Mouse (Mus musculus): ENCODE measurements around the gene Ctxn1. TPM values are rescaled to one million over a fixed set of nuclear protein-coding genes. Genes with fewer than 3 reads are reported as not detected.

Ctxn1 gene
- total and polyA plus RNA-seq, 3 experiments, result 0.68 to 3.2 (median 1.3) TPM

DNA sequence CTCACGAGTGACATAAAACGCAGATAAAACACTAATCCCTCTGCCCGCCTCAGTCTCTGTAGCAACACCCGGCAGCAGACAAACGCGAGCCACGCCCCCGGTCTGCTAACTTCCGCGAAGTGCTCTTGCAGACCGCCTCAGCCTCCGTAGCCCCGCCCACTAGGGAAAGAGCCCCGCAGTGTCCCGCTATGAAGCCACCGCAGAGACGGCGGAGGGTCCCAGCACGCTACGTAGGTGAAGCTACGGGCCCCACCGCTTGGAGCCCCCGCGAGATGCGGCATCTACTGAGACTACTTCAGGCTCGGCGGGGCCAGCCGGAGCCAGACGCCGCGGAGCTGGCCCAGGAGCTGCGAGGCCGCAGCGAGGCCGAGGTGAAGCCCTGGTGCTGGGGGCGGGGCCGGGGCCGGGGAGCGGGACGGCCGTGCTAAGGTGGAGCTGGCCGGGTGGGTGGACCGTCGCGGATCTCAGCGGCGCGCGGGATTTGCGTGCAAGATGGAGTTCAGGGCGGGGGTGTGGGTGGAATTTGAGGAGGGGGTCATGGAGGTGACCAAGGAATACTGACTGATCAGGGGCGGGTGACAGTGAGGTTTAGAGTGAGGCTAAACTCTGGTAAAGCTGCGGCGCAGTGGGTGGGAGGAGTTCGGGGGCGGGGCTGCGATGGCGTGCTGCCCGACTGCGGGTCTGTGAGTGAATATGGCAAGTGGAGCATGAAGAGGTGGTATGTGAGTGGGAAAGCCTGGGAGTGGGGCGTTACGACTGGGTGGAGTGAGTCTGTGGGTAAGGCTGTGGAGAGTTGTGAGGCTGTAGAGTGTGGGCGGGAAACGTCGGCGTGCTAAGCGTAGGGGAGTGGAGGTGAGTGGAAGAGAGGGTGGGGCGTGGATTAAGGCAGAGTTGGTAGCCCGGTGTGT, 5.9 kb downstream of the Ctxn1 start, which contains the start of gene Snapc2 (continued):
- no peak for TF ChIP-seq E2F4 (IDR thresholded peaks at IDR 0.05; ENCODE audit: insufficient replicate concordance, low read depth, low read length)
- TF ChIP-seq MYC (IDR thresholded peaks at IDR 0.05; ENCODE audit: low read depth, low read length), result no peak
- TF ChIP-seq POLR2AphosphoS2 (IDR thresholded peaks at IDR 0.05; ENCODE audit: low read depth, low read length), result peak; percentile 85; the same call in 1 of the 2 replicates
- peak; percentile 43; the same call in 1 of the 2 replicates for TF ChIP-seq CHD2 (IDR thresholded peaks at IDR 0.05; ENCODE audit: low read length)
- no peak; the same call in 1 of the 2 replicates for TF ChIP-seq ZMIZ1 (IDR thresholded peaks at IDR 0.05; ENCODE audit: low read depth, low read length)
- TF ChIP-seq UBTF (IDR thresholded peaks at IDR 0.05; ENCODE audit: low read depth, low read length), result 0 out of 2 replicates have a peak, but pooled peaks have one; percentile 59
- peak; percentile 57 for TF ChIP-seq IRF4 (IDR thresholded peaks at IDR 0.05; ENCODE audit: low read depth, low read length)
- 0 out of 2 replicates have a peak, but pooled peaks have one; percentile 14 for TF ChIP-seq RCOR1 (conservative IDR thresholded peaks at IDR 0.05; ENCODE audit: low read depth, low read length)
- no peak for TF ChIP-seq JUND (conservative IDR thresholded peaks at IDR 0.05; ENCODE audit: low read depth, low read length)

DNA sequence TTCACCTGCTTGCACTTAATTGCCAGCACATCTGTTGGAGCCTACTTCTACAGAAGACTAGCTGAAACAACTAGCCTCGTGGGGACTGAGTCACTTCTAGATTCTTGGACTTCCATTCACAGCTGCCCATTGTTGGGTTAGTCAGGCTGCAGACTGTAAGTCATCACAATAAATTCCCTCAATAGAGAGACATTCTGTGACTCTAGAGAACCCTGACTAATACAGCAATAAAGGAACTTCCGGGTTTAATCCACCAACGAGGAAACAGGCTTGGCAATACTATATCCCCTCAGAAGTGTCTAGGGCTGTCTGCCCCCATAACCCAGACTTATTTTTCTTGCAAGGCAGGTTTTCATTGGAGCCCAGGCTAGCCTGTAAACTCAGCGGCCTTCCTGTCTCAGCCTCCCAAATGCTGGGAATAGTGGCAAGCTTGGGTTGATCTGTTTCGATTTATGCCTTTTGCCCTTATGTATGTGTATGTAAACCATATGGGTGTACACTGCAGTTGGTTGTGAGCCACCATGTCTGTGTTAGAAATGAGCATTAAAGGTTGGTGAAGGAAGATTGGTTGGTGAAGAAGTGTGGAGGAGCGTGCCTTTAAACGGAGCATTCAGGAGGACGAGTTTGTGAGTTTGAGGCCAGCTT, 6.8 kb downstream of the Ctxn1 start:
- no peak overlapping the region for H3K27ac ChIP-seq (ENCODE audit: insufficient read depth, low read depth)
- H3K4me2 ChIP-seq (ENCODE audit: insufficient read depth, low read depth, poor library complexity, severe bottlenecking), result peak overlapping the region; percentile 71
- H3K36me3 ChIP-seq (replicated peaks in 1 of 2; ENCODE audit: control insufficient read depth in 1 of 2, insufficient read depth in 1 of 2, low read length in 1 of 2), result peaks cover 40 to 71% of the 10 kb centered on the region in 2 experiments
- DNase-seq (ENCODE audit: extremely low read depth), result no peak
- peak overlapping the region; percentile 39 to 68 (median 64) for H3K4me3 ChIP-seq (replicated peaks in 1 of 3; ENCODE audit: low read depth in 2 of 3, low read length in 2 of 3, poor library complexity in 1 of 3)
- no peaks in the 10 kb centered on the region for H3K27me3 ChIP-seq (replicated peaks)
- H3K79me2 ChIP-seq (replicated peaks; ENCODE audit: control insufficient read depth, extremely low read depth, insufficient read depth, poor library complexity, severe bottlenecking), result no peaks in the 10 kb centered on the region
- dilution Hi-C loops (cut with MboI; ENCODE audit: extremely low pct_ligation_motif_present, extremely low pct_unique_long_range_greater_than_20kb, low sequenced_read_pairs), result no loop called here
- in situ Hi-C loops (cut with MboI; ENCODE audit: low pct_ligation_motif_present, low pct_unique_long_range_greater_than_20kb, low sequenced_read_pairs), result loop anchor here (10.0 kb wide), 1 partner anchor 63 kb away; no protein-coding TSS in a partner anchor
- H3K9ac ChIP-seq (ENCODE audit: insufficient read depth, low read depth), result peak overlapping the region; percentile 76
- H3K4me1 ChIP-seq (ENCODE audit: control insufficient read depth in 1 of 2, insufficient read depth in 2 of 2), result peaks cover 7 to 14% of the 10 kb centered on the region in 2 experiments
- TF ChIP-seq NELFE (IDR thresholded peaks at IDR 0.05; ENCODE audit: low read depth, low read length), result no peak
- no peak for TF ChIP-seq MAX (IDR thresholded peaks at IDR 0.05; ENCODE audit: low read length)
- no peak for TF ChIP-seq SMC3 (IDR thresholded peaks at IDR 0.05; ENCODE audit: low read depth, low read length)
- no peak for TF ChIP-seq RAD21 (IDR thresholded peaks at IDR 0.05; ENCODE audit: low read depth, low read length)
- TF ChIP-seq CTCF (conservative IDR thresholded peaks at IDR 0.05 in 1 of 2, IDR thresholded peaks at IDR 0.05 in 1 of 2; ENCODE audit: low read depth in 2 of 2, low read length in 2 of 2), result no peak
- TF ChIP-seq USF2 (conservative IDR thresholded peaks at IDR 0.05; ENCODE audit: low read depth, low read length), result no peak
- TF ChIP-seq PAX5 (IDR thresholded peaks at IDR 0.05; ENCODE audit: low read length), result no peak
- no peaks in the 10 kb centered on the region for H3K9me3 ChIP-seq (replicated peaks; ENCODE audit: low read length)
